Mouse (Mus musculus) lung, postnatal 10 days (tissue): ENCODE measurements around the gene Olfr948.

Experiments used
- DNase-seq: peaks from one replicate; pipeline ENCODE4 v3.0.0; 2021

Olfr948 gene

DNA sequence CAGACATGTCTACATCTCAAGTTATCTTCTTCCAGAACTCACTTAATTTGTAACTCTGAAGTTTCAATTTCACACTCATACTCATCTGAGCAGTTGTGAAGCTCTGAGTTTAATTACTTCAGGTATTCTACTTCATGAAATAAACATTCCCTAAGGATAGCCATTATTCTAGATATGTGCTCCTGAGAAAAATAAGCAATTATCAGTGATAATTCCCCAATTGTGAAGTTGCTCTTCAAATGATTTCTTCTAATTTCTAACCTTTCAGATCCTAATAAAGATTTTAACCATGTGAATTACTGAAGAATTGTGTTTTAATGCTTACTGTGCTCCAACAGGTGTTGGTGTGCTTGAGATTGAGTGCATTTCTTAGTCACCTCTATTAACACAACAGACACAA is at the start of gene Olfr948:
Gene Olfr948 (minus strand): TSS at position 101 of the 400 bp plus-strand sequence.
- DNase-seq, result no peak

DNA sequence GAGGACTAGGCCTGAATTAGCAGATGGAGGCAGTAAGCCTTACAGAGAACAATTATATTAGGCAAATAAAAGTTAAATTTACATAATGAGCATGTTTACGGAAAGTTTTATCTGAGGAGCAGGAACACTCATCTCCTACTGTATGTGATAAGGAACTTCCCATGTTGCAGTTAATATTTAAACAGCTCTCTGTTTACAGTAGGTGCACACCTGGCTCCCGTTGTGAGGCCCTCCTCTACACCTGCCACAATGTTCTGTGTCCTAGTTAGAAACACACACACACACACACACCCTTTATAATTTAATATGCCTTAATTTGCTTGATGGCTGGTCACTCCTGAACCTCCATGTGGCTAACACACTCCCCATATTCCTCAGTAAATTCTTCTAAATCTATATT is 38.7 kb downstream of the Olfr948 start:
- DNase-seq, result no peak

DNA sequence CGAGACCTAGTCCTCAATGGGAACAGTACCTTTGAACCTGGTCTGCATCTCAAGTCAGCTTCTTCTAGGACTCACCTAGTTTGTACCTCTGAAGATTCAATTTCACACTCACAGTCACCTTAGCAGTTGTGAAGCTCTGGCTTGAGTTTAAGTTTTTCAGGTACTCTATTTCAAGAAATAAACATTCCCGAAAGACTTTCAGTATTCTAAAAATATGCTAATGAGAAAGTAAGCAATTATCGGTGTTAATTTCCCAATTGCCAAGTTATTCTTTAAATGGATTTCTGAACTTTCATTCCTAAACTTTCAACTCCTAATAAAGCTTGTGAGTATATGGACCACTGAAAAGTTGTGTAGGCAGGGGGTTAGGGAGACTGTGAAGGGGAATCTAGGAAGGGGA is 49.1 kb downstream of the Olfr948 start, which contains the start of gene Olfr945:
Gene Olfr945 (minus strand): TSS at position 101 of the 400 bp plus-strand sequence.
- DNase-seq, result no peak
